Mouse (Mus musculus) cortical plate, adult 2 months (tissue): Measurements from ENCODE around the gene Arhgap17. TPM values are rescaled to one million over a fixed set of nuclear protein-coding genes. Genes with fewer than 3 reads are reported as not detected.

Source experiments
- H3K27ac ChIP-seq: fragments of 200-500 bp; 2 replicates; pipeline ENCODE4 v1.5.1; 2012; ENCODE audit warnings: low read length, control low read depth, inconsistent platforms; ENCODE audit not compliant: insufficient read depth
- H3K4me1 ChIP-seq: fragments of 200-500 bp; 2 replicates; pipeline ENCODE4 v1.6.1; 2011; ENCODE audit warnings: low read length; ENCODE audit not compliant: control insufficient read depth, insufficient read depth
- H3K4me3 ChIP-seq: fragments of 200-500 bp; 2 replicates; pipeline ENCODE4 v1.5.1; 2011; ENCODE audit warnings: mild to moderate bottlenecking, low read length, control low read depth; ENCODE audit not compliant: insufficient read depth
- CTCF ChIP-seq: fragments of 200-500 bp; IDR thresholded peaks from 2 replicates; pipeline ENCODE4 v1.5.1; 2011; ENCODE audit warnings: mild to moderate bottlenecking, control low read depth, low read length; ENCODE audit not compliant: insufficient read depth; ENCODE audit errors: extremely low read depth
- POLR2A ChIP-seq: fragments of 200-500 bp; IDR thresholded peaks from 2 replicates; pipeline ENCODE4 v1.6.1; 2011; ENCODE audit warnings: mild to moderate bottlenecking, low read length, control low read depth; ENCODE audit not compliant: insufficient read depth; ENCODE audit errors: extremely low read depth
- polyA plus RNA-seq: library from polyadenylated mRNA; depleted of rRNA; stranded (reverse); fragments of >200 nt; gene quantifications from 2 replicates; pipeline ENCODE4 v1.2.3, GENCODE M21; 2012

The Arhgap17 gene
- polyA plus RNA-seq, 1 experiment: 17.2 TPM

- Histone ChIP-seq H3K27ac (no peak overlapping the region), H3K4me3 (no peak overlapping the region), H3K4me1 (peaks cover 13% of the 10 kb centered on the region)
- TF ChIP-seq CTCF (no peak), POLR2A (no peak)
Measured at GRCm38 (mm10) chr7:123324105-123324504, 45.6 kb downstream of the Arhgap17 start.

DNA sequence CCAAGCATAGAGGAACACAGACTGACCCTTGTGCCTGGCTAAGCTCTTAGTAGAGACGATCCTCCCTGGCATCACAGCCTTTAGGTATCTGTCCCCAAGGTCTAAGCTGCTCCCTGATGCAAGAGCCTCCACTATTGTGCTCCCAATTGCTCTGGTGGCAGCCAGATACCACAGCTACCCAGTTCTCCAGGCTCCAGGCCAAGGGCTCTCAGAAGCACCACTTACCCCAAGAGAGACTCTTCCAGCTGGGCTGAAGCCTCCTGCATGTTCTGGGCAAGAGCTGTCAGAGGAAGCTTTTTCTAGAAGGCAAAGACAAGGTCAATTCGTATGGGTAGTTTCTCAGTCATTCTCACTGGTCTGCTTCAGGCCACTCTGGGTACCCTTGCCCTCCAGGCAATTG is 46.3 kb downstream of the Arhgap17 start:
- H3K4me3 ChIP-seq: no peak overlapping the region
- H3K27ac ChIP-seq: no peak overlapping the region
- H3K4me1 ChIP-seq: peaks cover 12% of the 10 kb centered on the region
- TF ChIP-seq POLR2A (no peak), CTCF (no peak)

DNA sequence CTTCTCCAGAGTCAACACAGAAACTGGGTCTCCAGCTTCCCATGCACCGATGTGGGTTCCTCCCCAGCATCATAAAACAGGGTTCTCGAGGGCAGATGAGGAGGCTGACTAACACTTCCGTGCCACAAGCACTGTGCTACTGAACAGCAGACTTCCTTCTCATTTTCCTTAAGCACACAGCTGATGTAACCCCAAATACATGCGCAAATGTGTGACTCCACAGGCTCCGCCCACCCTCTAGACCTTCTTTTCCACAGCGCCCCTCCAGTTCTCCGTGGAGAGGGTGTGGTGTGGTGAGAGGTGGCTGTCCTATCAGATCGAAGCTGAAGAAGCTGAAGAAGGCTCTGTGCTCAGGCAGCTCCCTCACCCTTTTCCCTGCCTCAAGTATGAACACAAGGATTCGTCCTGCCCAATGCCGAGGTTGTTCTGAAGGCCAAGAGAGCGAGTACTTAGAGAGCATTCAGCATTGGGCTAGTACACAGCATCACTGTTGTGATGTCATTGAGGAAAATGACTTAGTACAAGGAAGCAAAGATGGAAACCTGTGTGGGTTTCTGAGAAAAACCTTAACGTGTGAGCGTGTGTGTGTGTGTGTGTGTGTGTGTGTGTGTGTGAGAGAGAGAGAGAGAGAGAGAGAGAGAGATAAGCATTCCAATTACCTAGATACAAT is 47.1 kb downstream of the Arhgap17 start:
- Histone ChIP-seq H3K4me1 (peaks cover 9% of the 10 kb centered on the region), H3K27ac (no peak overlapping the region), H3K4me3 (no peak overlapping the region)
- TF ChIP-seq POLR2A (no peak), CTCF (no peak)

DNA sequence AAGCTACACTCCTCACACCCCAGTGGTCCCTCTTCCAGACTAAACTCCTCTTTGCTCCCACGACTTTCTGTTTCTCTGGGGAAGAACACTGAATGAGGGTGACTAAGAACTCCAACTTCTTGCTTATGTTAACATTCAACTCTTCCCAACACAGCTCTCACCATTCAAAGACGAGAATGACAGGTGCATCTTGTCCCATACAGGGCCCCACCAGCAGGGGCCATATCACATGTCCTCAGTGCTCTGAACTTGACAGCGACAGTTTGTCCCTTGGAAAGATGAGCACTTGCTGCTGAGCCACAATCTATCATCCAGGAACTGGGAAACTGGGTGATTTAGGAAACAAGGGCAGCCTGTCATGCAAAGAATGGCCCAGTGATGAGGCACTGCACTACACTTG is 57.0 kb downstream of the Arhgap17 start:
- TF ChIP-seq CTCF: no peak
- Histone ChIP-seq H3K4me1 (no peaks in the 10 kb centered on the region), H3K27ac (no peak overlapping the region), H3K4me3 (no peak overlapping the region)

DNA sequence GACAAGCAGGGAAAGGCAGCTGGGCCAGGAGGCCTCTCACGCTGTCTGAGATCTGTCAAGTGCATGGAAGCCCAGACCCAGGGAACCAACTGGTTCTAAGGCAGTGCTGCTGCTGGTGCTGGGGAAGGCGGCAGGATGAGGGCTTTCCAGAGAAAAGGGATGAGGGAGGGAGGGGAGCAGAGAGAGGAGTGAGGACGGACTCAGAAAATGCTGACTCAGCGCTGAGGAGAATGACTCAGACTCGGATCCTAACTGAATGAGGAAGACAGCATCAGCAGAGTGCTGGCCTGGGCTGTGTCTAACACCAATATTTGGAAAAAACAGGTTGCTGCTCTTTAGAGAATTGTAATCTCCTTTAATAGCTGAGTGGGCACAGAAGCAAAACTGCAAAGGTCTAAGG is 57.9 kb downstream of the Arhgap17 start:
- H3K27ac ChIP-seq: no peak overlapping the region

DNA sequence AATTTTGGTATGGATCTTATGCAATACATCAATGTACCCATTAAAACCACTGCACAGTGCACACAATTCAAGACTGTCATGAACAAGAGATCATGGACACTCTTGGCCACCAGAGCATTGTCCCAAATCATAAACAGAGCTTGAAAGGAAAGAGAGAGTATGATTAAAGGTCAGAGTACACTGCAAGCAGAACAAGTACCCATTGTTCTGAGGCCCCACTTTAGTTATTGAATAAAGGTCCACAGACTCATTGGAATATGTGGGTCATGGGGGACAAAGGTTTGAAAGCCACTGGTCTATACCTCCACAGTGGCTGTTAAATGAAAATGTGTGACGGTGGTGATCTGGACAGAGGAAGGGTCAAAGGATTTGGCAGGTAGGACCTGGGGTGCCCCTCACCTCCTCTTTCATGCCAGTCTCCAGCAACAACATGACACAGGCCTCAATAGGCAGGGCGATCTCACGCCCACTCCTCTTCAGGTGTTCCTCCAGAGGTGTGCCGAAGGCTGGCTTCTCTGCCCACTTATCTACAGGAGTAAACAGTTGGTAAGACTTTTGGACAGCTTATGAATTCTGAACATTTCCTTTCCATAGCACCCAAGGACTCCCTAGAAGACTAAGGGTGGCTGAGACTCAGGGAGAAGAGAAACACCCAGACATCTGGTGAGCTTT is 61.7 kb downstream of the Arhgap17 start:
- no peak overlapping the region for H3K4me3 ChIP-seq

More for the DNA sequence above, 57.9 kb downstream of the Arhgap17 start:
- H3K4me3 ChIP-seq: no peak overlapping the region
- TF ChIP-seq CTCF: no peak
- H3K4me1 ChIP-seq: no peaks in the 10 kb centered on the region

GRCm38 (mm10) chr7:123307236-123307635 is 62.5 kb downstream of the Arhgap17 start:
- no peaks in the 10 kb centered on the region for H3K4me1 ChIP-seq
- TF ChIP-seq POLR2A (no peak), CTCF (no peak)
- no peak overlapping the region for H3K27ac ChIP-seq
- no peak overlapping the region for H3K4me3 ChIP-seq

More for the DNA sequence above, 61.7 kb downstream of the Arhgap17 start:
- TF ChIP-seq POLR2A: no peak
- no peak for TF ChIP-seq CTCF
- no peak overlapping the region for H3K27ac ChIP-seq
- no peaks in the 10 kb centered on the region for H3K4me1 ChIP-seq

DNA sequence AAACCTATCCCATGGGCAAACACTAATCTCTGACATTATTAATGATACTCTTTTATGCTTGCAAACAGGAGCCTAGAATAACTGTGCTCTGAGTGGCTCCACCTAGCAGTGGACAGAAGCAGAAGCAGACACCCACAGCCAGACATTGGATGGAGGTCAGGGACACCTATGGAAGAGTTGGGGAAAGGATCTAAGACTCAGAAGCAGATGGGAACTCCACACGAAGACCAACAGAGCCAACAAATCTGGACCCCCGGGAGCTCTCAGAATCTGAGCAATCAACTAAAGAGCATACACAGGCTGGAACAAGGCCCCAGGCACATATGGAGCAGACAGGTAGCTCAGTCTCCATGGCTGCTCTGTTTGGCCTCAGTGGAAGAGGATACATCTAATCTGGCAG is 64.3 kb downstream of the Arhgap17 start:
- H3K4me1 ChIP-seq: no peaks in the 10 kb centered on the region
- H3K27ac ChIP-seq: no peak overlapping the region
- TF ChIP-seq POLR2A (no peak), CTCF (no peak)
- no peak overlapping the region for H3K4me3 ChIP-seq

DNA sequence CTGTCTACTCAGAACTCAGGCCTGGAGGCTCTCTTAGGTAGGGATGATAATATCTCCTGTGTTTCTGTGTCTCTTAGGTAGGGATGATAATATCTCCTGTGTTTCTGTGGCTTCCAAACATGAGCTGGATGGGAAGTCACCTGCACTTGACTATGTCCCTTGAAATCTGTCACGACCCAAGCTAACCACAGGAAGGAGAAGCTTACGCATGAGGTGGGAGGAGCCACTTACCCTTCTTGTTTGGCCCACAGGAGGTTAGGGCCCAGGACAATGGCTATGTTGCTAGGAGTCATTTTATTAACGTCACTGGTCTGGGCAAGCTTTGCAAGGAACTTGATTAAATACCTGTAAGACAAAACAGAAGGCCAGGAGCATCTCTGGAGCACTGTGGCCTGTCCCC is 69.5 kb downstream of the Arhgap17 start:
- Histone ChIP-seq H3K4me3 (no peak overlapping the region), H3K4me1 (peaks cover 3% of the 10 kb centered on the region; the same call in 1 of the 2 replicates), H3K27ac (no peak overlapping the region)
- TF ChIP-seq CTCF (no peak), POLR2A (no peak)

- Histone ChIP-seq H3K4me3 (no peak overlapping the region), H3K4me1 (peaks cover 4% of the 10 kb centered on the region), H3K27ac (no peak overlapping the region)
- TF ChIP-seq CTCF (no peak), POLR2A (no peak)
Measured at GRCm38 (mm10) chr7:123298225-123298624, 71.5 kb downstream of the Arhgap17 start.
